Mouse (Mus musculus) ES-Bruce4 (cell line): ENCODE results near the gene Timm50.

Experiments
- CTCF ChIP-seq: IDR thresholded peaks from one replicate; pipeline ENCODE4 v1.8.1; 2011; ENCODE audit warnings: low read depth, low read length
- POLR2A ChIP-seq: IDR thresholded peaks from one replicate; pipeline ENCODE4 v1.8.1; 2011; ENCODE audit warnings: low read length; ENCODE audit not compliant: insufficient read depth

DNA sequence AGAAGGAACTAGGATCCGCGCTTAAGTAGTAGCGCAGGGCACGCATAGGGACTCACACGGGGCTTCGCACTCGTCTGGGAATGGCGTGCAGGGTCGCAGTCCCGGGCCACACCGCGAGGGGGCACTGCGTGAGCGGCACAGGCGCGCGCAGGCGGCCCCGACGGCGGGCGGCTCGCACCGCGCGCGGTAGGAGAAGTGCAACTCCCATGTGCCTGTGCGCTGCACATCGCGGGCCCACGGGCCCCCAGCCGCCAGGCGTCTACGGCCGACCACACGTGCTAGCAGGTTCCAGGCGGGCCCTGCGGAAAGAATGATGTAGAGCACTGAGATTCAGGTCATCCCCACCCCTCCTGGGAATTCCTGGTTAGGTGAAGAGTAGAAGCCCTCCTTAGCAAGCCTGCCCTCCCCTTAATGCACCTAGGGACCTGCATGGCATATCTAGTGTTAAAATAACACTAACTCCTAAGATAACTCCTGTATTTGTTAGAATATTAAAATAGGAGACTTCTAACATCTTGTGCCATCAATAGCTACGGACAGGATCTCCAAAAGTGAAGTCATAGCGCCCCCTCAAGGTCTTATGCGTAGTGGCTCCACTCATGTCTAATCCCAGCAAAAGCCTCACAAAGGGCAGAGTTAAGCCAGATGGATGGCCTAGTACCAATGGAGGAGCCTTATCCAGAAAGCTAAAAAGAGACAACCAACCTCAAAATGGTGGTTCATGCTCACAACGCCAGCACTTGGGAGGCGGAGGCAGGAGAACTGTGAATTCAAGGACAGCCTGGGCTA is 12.8 kb downstream of the Timm50 start:
- TF ChIP-seq CTCF (peak; percentile 67), POLR2A (no peak)
